Mouse (Mus musculus): ENCODE data around the gene Fam234b. TPM values are rescaled to one million over a fixed set of nuclear protein-coding genes. Genes with fewer than 3 reads are reported as not detected.
A peak's percentile ranks its signal among the peaks of the same experiment; 100 is the strongest.

Gene Fam234b
- polyA plus RNA-seq, 1 experiment from 2014 or later = 34.2 TPM

DNA sequence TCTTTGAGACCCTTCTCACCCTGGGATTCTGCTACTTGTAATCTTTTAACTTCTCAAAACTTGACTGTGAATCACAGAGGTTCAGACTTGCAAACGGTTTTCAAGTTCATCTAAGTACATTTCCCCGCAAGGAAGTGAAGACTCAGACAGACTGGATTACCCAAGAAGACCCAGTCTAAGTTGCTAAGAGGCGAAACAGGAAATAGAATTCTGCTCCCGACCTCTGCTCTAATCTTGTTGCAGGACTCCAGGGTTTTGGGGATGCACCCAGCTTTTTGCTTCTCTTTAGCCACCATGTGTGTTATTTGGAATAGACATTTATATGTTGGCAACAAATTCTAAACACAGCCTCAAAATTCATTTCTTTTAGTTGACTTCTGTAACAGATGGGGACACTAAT is 36.4 kb upstream of the Fam234b start:
- DNase-seq (ENCODE audit: low spot score) (no peak), ATAC-seq (replicated peaks; ENCODE audit: low FRiP score) (no peak)
- no peak overlapping the region for H3K27ac ChIP-seq (ENCODE audit: low read depth, low read length)
- H3K9ac ChIP-seq (ENCODE audit: low read depth, low read length) = no peak overlapping the region
- 53% methylated on average over 4 of the region's 4 CpGs for WGBS
- H3K4me3 ChIP-seq (ENCODE audit: low read depth, low read length) = no peak overlapping the region
- H3K27me3 ChIP-seq (replicated peaks; ENCODE audit: control insufficient read depth, insufficient read depth, low read length) = no peaks in the 10 kb centered on the region
- no peak overlapping the region for H3K4me2 ChIP-seq
- no peaks in the 10 kb centered on the region for H3K9me3 ChIP-seq (ENCODE audit: control insufficient read depth, low read length)
- H3K4me1 ChIP-seq (replicated peaks; ENCODE audit: control insufficient read depth, insufficient read depth, low read length) = peaks cover 48% of the 10 kb centered on the region
- H3K36me3 ChIP-seq (ENCODE audit: control insufficient read depth, insufficient read depth, low read length) = peaks cover 8% of the 10 kb centered on the region

- H3K36me3 ChIP-seq (ENCODE audit: control insufficient read depth, insufficient read depth, low read length) = peaks cover 8% of the 10 kb centered on the region
- H3K4me2 ChIP-seq = no peak overlapping the region
- H3K9me3 ChIP-seq (ENCODE audit: control insufficient read depth, low read length) = no peaks in the 10 kb centered on the region
- no peak overlapping the region for H3K9ac ChIP-seq (ENCODE audit: low read depth, low read length)
- DNase-seq (ENCODE audit: low spot score) (no peak), ATAC-seq (replicated peaks; ENCODE audit: low FRiP score) (no peak)
- no peak overlapping the region for H3K4me3 ChIP-seq (ENCODE audit: low read depth, low read length)
- WGBS = 90% methylated on average over 3 of the region's 3 CpGs
- H3K4me1 ChIP-seq (replicated peaks; ENCODE audit: control insufficient read depth, insufficient read depth, low read length) = peaks cover 41% of the 10 kb centered on the region
- no peaks in the 10 kb centered on the region for H3K27me3 ChIP-seq (replicated peaks; ENCODE audit: control insufficient read depth, insufficient read depth, low read length)
- H3K27ac ChIP-seq (ENCODE audit: low read depth, low read length) = no peak overlapping the region; the same call in 1 of the 2 replicates
Measured at GRCm38 (mm10) chr6:135162311-135162710, 35.5 kb upstream of the Fam234b start.

DNA sequence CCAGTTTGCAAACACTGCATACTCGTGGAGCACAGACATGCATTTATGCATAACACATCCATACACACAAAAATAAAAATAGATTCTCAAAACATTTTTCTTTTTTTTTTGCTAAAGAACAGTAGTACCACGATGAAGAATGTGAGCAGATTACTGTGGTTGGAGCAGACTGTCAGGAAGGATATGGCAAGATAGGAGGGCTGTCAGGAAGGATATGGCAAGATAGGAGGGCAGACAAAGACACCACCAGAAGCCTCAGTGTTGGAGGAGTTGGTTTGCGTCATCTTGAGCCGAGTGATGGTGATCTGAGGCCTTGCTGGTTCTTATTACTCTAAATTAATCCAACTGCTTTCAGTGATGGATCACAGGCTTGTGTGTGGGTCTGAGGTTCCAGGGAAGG is 34.9 kb upstream of the Fam234b start:
- DNase-seq (ENCODE audit: low spot score) = no peak
- Histone ChIP-seq H3K9ac (ENCODE audit: low read depth, low read length) (peak overlapping the region; percentile 40; the same call in 1 of the 2 replicates), H3K9me3 (ENCODE audit: control insufficient read depth, low read length) (no peaks in the 10 kb centered on the region), H3K4me1 (replicated peaks; ENCODE audit: control insufficient read depth, insufficient read depth, low read length) (peaks cover 42% of the 10 kb centered on the region), H3K4me3 (ENCODE audit: low read depth, low read length) (no peak overlapping the region), H3K36me3 (ENCODE audit: control insufficient read depth, insufficient read depth, low read length) (peaks cover 8% of the 10 kb centered on the region), H3K4me2 (peak overlapping the region; percentile 50), H3K27me3 (replicated peaks; ENCODE audit: control insufficient read depth, insufficient read depth, low read length) (no peaks in the 10 kb centered on the region), H3K27ac (ENCODE audit: low read depth, low read length) (peak overlapping the region; percentile 9)
- no peak for ATAC-seq (replicated peaks; ENCODE audit: low FRiP score)
- 38% methylated on average over 4 of the region's 4 CpGs for WGBS

GRCm38 (mm10) chr6:135165191-135165590 is 32.6 kb upstream of the Fam234b start:
- ATAC-seq (replicated peaks; ENCODE audit: low FRiP score) (no peak), DNase-seq (ENCODE audit: low spot score) (no peak)
- 43% methylated on average over 3 of the region's 3 CpGs for WGBS
- peaks cover 45% of the 10 kb centered on the region for H3K4me1 ChIP-seq (replicated peaks; ENCODE audit: control insufficient read depth, insufficient read depth, low read length)
- H3K4me2 ChIP-seq = peak overlapping the region; percentile 64
- H3K27me3 ChIP-seq (replicated peaks; ENCODE audit: control insufficient read depth, insufficient read depth, low read length) = no peaks in the 10 kb centered on the region
- H3K9me3 ChIP-seq (ENCODE audit: control insufficient read depth, low read length) = no peaks in the 10 kb centered on the region
- peak overlapping the region; percentile 42 for H3K9ac ChIP-seq (ENCODE audit: low read depth, low read length)
- peaks cover 8% of the 10 kb centered on the region for H3K36me3 ChIP-seq (ENCODE audit: control insufficient read depth, insufficient read depth, low read length)
- H3K4me3 ChIP-seq (ENCODE audit: low read depth, low read length) = peak overlapping the region; percentile 33
- peak overlapping the region; percentile 89 for H3K27ac ChIP-seq (ENCODE audit: low read depth, low read length)

DNA sequence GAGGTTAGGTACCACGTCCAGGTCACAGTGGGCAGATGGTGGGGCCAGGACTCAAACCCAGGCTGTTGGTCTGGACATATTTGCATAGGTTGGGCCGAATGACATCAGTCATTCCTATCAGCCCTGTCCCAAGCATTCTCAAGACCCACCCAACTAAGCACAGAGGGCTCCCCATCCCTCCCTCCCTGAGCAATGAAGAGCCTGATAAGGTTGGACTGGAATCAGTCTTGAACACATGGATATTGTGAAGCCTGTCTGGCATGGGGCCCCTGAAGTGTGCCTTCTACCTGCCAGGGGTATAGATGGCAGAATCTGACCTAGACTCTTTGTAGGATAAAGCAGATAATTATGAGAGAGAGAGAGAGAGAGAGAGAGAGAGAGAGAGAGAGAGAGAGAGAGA is 32.1 kb upstream of the Fam234b start:
- H3K27me3 ChIP-seq (replicated peaks; ENCODE audit: control insufficient read depth, insufficient read depth, low read length) = no peaks in the 10 kb centered on the region
- H3K36me3 ChIP-seq (ENCODE audit: control insufficient read depth, insufficient read depth, low read length) = peaks cover 8% of the 10 kb centered on the region
- DNase-seq (ENCODE audit: low spot score) (no peak), ATAC-seq (replicated peaks; ENCODE audit: low FRiP score) (peak; percentile 89)
- no peaks in the 10 kb centered on the region for H3K9me3 ChIP-seq (ENCODE audit: control insufficient read depth, low read length)
- H3K27ac ChIP-seq (ENCODE audit: low read depth, low read length) = peak overlapping the region; percentile 89
- peak overlapping the region; percentile 77 for H3K4me3 ChIP-seq (ENCODE audit: low read depth, low read length)
- H3K4me2 ChIP-seq = peak overlapping the region; percentile 64
- peaks cover 45% of the 10 kb centered on the region for H3K4me1 ChIP-seq (replicated peaks; ENCODE audit: control insufficient read depth, insufficient read depth, low read length)
- 32% methylated on average over 2 of the region's 2 CpGs for WGBS
- peak overlapping the region; percentile 42 for H3K9ac ChIP-seq (ENCODE audit: low read depth, low read length)

DNA sequence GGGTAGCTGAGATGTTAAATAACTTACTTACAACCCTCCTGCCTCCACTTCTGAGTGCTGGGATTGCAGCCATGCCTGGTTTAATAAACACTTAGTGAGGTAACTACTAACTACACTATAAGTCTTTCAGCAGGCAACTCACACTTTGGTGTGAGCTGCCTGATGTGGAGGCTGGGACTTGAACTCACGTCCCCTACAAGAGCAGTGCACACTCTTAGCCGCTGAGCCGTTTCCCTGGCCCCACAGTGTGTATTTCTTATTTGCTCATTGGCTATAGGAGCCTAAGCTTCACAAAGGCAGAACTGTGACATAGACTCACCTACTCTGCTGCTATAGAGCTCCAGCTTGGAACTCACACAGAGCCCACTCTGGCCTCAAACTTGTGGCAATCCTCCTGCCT is 31.5 kb upstream of the Fam234b start:
- Histone ChIP-seq H3K4me1 (replicated peaks; ENCODE audit: control insufficient read depth, insufficient read depth, low read length) (peaks cover 43% of the 10 kb centered on the region), H3K27ac (ENCODE audit: low read depth, low read length) (peak overlapping the region; percentile 89), H3K4me3 (ENCODE audit: low read depth, low read length) (peak overlapping the region; percentile 77), H3K4me2 (peak overlapping the region; percentile 64), H3K9me3 (ENCODE audit: control insufficient read depth, low read length) (no peaks in the 10 kb centered on the region), H3K9ac (ENCODE audit: low read depth, low read length) (peak overlapping the region; percentile 87), H3K36me3 (ENCODE audit: control insufficient read depth, insufficient read depth, low read length) (peaks cover 8% of the 10 kb centered on the region), H3K27me3 (replicated peaks; ENCODE audit: control insufficient read depth, insufficient read depth, low read length) (no peaks in the 10 kb centered on the region)
- ATAC-seq (replicated peaks; ENCODE audit: low FRiP score) (no peak), DNase-seq (ENCODE audit: low spot score) (no peak)
- WGBS = 71% methylated on average over 3 of the region's 3 CpGs

DNA sequence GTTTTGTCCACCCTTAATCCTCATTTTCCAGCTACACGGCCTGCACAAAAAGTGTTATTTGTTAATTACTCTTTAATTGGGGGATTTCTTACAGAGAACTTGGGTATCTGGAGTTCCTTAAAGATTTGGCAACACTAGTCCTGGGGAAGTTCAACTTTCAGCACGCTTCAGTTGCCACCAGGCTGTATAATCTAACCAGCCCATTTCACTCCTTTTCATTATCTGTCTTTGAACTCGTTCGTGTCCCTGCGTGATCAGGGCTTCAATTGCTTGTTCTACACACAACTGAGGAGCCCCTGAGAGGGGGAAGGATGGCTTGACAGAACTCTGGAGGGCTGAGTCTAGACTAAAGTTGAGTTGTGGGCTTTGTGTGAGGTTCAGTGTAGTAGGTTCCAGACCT is 31.1 kb upstream of the Fam234b start:
- Histone ChIP-seq H3K9ac (ENCODE audit: low read depth, low read length) (peak overlapping the region; percentile 87), H3K4me2 (peak overlapping the region; percentile 64), H3K36me3 (ENCODE audit: control insufficient read depth, insufficient read depth, low read length) (peaks cover 8% of the 10 kb centered on the region), H3K4me3 (ENCODE audit: low read depth, low read length) (peak overlapping the region; percentile 77), H3K27me3 (replicated peaks; ENCODE audit: control insufficient read depth, insufficient read depth, low read length) (no peaks in the 10 kb centered on the region), H3K27ac (ENCODE audit: low read depth, low read length) (peak overlapping the region; percentile 89), H3K9me3 (ENCODE audit: control insufficient read depth, low read length) (no peaks in the 10 kb centered on the region), H3K4me1 (replicated peaks; ENCODE audit: control insufficient read depth, insufficient read depth, low read length) (peaks cover 40% of the 10 kb centered on the region)
- DNase-seq (ENCODE audit: low spot score) (no peak), ATAC-seq (replicated peaks; ENCODE audit: low FRiP score) (peak; percentile 40)
- WGBS = 38% methylated on average over 5 of the region's 5 CpGs

- DNase-seq (ENCODE audit: low spot score) (peak; percentile 90), ATAC-seq (replicated peaks; ENCODE audit: low FRiP score) (peak; percentile 84)
- no peaks in the 10 kb centered on the region for H3K27me3 ChIP-seq (replicated peaks; ENCODE audit: control insufficient read depth, insufficient read depth, low read length)
- H3K4me1 ChIP-seq (replicated peaks; ENCODE audit: control insufficient read depth, insufficient read depth, low read length) = peaks cover 34% of the 10 kb centered on the region
- peak overlapping the region; percentile 89 for H3K27ac ChIP-seq (ENCODE audit: low read depth, low read length)
- peaks cover 8% of the 10 kb centered on the region for H3K36me3 ChIP-seq (ENCODE audit: control insufficient read depth, insufficient read depth, low read length)
- H3K9ac ChIP-seq (ENCODE audit: low read depth, low read length) = peak overlapping the region; percentile 87
- H3K9me3 ChIP-seq (ENCODE audit: control insufficient read depth, low read length) = no peaks in the 10 kb centered on the region
- peak overlapping the region; percentile 77 for H3K4me3 ChIP-seq (ENCODE audit: low read depth, low read length)
- 2% methylated on average over 46 of the region's 46 CpGs for WGBS
- H3K4me2 ChIP-seq = peak overlapping the region; percentile 64
Measured at GRCm38 (mm10) chr6:135167380-135168311, 30.1 kb upstream of the Fam234b start.
